Mouse (Mus musculus): ENCODE data around the gene Srrd.

Srrd gene

GRCm38 (mm10) chr5:112342463-112343204 lies at the start of gene Srrd, which contains the start of gene Hps4:
Gene Srrd, minus strand, starts transcription at chr5:112343040.
Gene Hps4, plus strand, starts transcription at chr5:112343083.
- DNase-seq: peak; percentile 84

GRCm38 (mm10) chr5:112391676-112392323 lies 49.0 kb upstream of the Srrd start:
- no peak for DNase-seq

GRCm38 (mm10) chr5:112391002-112391401 lies 48.2 kb upstream of the Srrd start:
- DNase-seq: no peak

DNA sequence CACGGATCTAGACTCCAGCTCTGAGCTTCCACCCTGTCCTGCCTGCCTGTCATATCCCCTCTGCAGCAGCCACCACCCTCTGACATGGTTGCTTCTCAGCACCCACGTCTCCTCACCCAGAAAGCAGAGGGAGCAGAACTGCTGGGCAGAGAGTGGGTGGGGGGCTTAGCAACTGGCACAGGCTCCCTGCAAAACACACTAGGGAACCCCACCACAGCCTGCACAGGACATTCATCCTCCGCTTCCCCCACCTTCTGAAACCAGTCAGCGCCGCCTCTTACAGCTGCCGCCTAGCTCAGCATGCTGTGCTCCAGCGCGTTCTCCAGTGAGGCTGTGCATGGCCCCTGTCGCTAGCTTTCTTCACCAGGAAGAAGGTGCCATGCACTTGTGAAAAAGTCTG lies 46.5 kb upstream of the Srrd start:
- DNase-seq: no peak

DNA sequence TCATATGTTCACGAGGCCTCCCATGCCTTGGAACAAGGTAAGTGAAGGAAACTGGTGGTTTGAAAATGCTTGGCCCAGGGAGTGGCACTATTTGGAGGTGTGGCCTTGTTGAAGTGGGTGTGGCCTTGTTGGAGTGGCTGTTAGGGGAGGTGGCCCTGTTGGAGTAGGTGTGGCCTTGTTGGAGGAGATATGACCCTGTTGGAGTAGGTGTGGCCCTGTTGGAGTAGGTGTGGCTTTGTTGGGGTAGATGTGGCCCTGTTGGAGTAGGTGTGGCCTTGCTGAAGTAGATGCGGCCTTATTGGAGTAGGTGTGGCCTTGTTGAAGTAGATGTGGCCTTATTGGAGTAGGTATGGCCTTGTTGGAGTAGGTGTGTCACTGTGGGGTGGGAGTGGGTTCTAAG lies 43.1 kb upstream of the Srrd start:
- DNase-seq: no peak

DNA sequence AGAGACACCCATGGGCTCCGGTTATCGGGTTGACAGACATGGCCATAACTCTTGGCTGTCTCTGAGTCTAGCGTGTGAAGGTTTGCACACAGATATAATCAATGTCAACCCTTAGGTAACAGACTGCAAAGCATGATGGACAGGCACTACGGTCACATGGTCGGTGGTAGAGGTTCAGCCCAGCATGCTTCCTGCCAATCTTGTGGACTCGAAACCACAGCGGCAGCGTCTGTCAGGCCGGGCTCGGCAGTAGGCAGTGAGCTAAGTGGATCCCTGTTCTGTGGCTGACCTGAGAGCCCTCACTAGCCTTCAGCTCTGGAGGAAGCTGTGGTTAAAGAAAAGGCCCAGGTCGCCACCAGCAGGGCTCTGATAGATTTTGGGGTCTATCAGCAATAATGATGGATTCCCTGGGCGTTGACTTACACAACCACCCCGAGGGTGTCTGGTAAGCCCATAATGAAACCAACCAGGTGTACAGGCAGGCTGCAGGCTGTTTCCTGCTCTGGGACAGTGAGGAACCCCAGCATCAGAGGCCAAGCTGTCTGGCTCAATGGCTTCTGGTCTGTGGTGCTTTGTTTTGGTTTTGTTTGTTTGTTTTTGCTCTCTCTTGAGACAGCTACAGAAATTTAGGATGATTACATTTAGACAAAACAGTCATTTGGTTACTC lies 42.1 kb upstream of the Srrd start:
- no peak for DNase-seq

- no peak for DNase-seq
Observed at GRCm38 (mm10) chr5:112382641-112383330, 39.9 kb upstream of the Srrd start.

GRCm38 (mm10) chr5:112382042-112382441 lies 39.2 kb upstream of the Srrd start:
- no peak for DNase-seq

DNA sequence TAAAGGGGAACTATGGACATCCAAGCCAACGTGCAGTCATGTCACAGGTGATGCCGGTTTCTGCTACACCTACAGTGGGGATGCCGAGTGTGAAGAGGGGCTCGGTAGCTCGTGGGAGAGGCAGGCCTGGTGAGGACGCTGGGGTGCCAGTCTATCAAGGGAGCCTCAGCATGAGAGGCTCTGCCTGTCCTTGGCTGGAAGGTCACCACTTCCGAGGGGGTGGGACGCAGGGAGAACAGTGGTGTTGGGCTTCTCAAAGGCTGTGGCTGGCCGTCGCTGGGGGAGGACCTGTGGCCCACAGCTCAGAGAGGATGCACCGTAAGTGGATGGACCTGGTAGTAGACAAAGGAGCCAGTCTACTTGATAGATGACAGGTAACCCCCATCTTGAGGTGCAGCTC lies 38.3 kb upstream of the Srrd start:
- DNase-seq: no peak

GRCm38 (mm10) chr5:112378716-112379115 lies 35.9 kb upstream of the Srrd start:
- no peak for DNase-seq

DNA sequence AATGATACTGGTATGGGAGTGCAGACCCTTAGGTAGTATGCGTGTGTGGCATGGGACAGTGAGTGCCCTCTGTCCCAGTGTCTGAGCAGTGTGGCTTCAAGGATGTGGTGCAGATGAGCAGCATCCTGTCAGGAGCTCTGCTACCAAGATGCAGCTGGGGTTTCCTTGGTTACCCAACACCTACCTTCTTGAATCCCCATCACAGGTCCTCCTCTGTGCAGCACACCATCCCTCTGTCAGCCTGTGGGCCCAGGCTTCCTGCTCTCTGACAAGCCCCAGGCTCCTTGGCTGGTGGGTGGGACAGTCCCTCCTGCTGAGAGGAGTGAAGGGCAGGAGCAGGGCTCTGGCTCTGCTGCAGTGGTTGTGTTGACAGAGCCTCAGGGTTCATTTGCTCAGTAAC lies 34.5 kb upstream of the Srrd start:
- DNase-seq: no peak

DNA sequence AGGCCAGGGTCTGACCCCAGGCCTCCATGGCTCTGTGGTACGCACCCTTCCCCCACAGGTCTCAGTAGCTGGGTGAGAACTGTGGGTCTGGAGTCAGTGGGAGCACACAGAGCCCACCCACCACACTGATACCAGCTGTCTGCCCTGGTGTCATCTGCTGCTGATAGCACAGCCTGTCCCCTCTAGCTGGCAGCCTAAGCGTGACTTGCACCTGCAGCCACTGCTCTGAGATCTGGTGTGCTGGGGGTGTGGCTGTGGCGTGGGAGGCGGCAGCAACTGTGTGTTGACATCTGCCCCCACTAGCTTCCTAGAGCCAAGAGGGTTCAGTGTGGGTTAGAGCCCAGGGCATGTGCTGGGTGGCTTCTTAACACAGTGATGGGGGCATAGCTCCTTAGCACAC lies 33.3 kb upstream of the Srrd start:
- no peak for DNase-seq

DNA sequence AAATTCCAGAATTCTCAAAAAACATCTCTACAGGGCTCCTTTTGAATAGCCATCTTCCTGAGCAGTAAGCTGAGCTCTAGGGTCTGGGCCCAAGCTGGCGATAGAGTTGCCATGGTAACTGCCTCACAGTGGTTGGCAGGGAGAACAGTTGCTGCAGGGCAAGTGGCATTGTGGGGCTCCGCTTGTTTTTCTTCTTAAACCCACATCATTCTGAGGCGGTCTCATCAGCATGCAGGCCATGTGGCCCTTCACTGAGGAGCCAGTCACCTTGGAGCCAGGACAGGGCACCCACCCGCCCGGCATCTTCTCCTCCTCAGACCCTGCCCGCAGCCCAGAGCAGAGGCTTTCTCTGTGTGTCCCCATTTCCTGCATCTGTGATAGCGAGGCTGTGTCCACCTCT lies 29.1 kb upstream of the Srrd start:
- DNase-seq: peak; percentile 61

- no peak for DNase-seq
Observed at GRCm38 (mm10) chr5:112370236-112370813, 27.5 kb upstream of the Srrd start.

DNA sequence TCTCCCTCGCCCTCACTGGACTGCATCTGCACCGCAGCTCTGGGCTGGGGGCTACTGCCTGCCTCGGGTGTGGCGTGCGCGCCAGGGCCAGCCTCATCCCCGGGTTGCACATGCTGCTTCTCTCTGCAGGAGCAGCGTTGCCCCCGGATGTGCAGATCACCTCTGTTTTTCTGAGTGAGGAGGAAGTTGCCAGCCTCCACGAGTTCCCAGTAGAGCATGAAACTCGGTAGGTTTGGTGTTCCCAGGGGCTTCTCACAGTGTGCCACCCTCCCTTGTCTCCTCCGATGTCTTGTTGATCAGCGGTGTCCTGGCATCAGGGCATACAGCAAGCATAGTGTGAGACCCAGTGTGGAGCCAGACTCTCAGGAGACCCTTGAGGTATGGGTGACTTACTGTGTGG lies 26.5 kb upstream of the Srrd start:
- DNase-seq: no peak

- peak; percentile 90 for DNase-seq
Observed at GRCm38 (mm10) chr5:112368666-112369065, 25.8 kb upstream of the Srrd start.

- no peak for DNase-seq
Observed at GRCm38 (mm10) chr5:112367929-112368328, 25.1 kb upstream of the Srrd start.

- DNase-seq: no peak
Observed at GRCm38 (mm10) chr5:112367338-112367737, 24.5 kb upstream of the Srrd start.

- no peak for DNase-seq
Observed at GRCm38 (mm10) chr5:112366879-112367278, 24.0 kb upstream of the Srrd start.

GRCm38 (mm10) chr5:112364184-112364797 lies 21.5 kb upstream of the Srrd start:
- no peak for DNase-seq

GRCm38 (mm10) chr5:112360077-112360476 lies 17.2 kb upstream of the Srrd start:
- no peak for DNase-seq

GRCm38 (mm10) chr5:112359520-112359919 lies 16.7 kb upstream of the Srrd start:
- no peak for DNase-seq

DNA sequence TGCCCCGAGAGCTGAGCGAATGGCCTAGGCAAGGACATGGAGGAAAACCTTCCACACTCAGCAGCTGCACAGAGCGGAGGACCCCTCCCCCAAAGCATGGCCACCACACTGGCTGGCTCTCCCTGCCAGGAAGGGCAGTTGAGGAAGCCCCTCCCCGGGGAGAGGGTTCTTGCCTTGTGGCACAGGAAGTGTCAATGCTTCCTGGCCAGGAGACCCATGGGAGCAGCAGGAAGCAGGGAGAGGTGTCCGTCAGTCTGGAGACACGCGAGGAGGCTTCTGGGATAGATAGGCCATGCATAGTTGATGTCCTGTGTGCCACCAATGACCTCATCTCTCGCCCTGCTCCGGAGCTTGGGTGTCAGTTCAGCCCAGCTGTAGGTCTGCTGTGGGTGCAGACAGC lies 13.5 kb upstream of the Srrd start:
- no peak for DNase-seq

All from cerebellum, adult 11 months (tissue).